Mouse (Mus musculus): Measurements from ENCODE around the gene Krt18. TPM values are rescaled to one million over a fixed set of nuclear protein-coding genes. Genes with fewer than 3 reads are reported as not detected.
A peak's percentile ranks its signal among the peaks of the same experiment; 100 is the strongest.
"Not testable (repeated sequence)": the region's sequence is repeated elsewhere in the genome, so short reads cannot be mapped to it uniquely, and the experiment has no call there.

Gene Krt18
- total and polyA plus RNA-seq, 2 experiments: 124 to 255 TPM

- Histone ChIP-seq H3K4me1 (ENCODE audit: control insufficient read depth, insufficient read depth, low read length) (no peaks in the 10 kb centered on the region), H3K79me2 (ENCODE audit: control insufficient read depth, insufficient read depth, low read length) (no peaks in the 10 kb centered on the region), H3K27ac (replicated peaks; ENCODE audit: insufficient read depth, low read depth, low read length) (no peak overlapping the region), H3K9ac (ENCODE audit: low read depth, low read length) (no peak overlapping the region), H3K36me3 (ENCODE audit: control insufficient read depth, insufficient read depth, low read length) (no peaks in the 10 kb centered on the region), H3K27me3 (ENCODE audit: control insufficient read depth, insufficient read depth, low read length) (no peaks in the 10 kb centered on the region), H3K4me3 (ENCODE audit: insufficient read depth, low read depth, low read length) (no peak overlapping the region)
- TF ChIP-seq CTCF (IDR thresholded peaks at IDR 0.05; ENCODE audit: low read depth, low read length) (peak; percentile 86), POLR2A (IDR thresholded peaks at IDR 0.05; ENCODE audit: extremely low read depth, insufficient read depth, low read length) (no peak)
- DNase-seq (ENCODE audit: extremely low read depth, low read depth, low spot score): peak; percentile 58
- WGBS: under 1% methylated on average over 10 of the region's 10 CpGs
These were observed 39.9 kb upstream of the Krt18 start for GRCm38 (mm10) chr15:101988119-101988518.

GRCm38 (mm10) chr15:101988714-101989113, 39.3 kb upstream of the Krt18 start:
- WGBS: 80% methylated on average over 8 of the region's 8 CpGs
- Histone ChIP-seq H3K4me1 (ENCODE audit: control insufficient read depth, insufficient read depth, low read length) (no peaks in the 10 kb centered on the region), H3K79me2 (ENCODE audit: control insufficient read depth, insufficient read depth, low read length) (no peaks in the 10 kb centered on the region), H3K9ac (ENCODE audit: low read depth, low read length) (no peak overlapping the region), H3K27me3 (ENCODE audit: control insufficient read depth, insufficient read depth, low read length) (no peaks in the 10 kb centered on the region), H3K4me3 (ENCODE audit: insufficient read depth, low read depth, low read length) (no peak overlapping the region), H3K27ac (replicated peaks; ENCODE audit: insufficient read depth, low read depth, low read length) (no peak overlapping the region), H3K36me3 (ENCODE audit: control insufficient read depth, insufficient read depth, low read length) (no peaks in the 10 kb centered on the region)
- TF ChIP-seq POLR2A (IDR thresholded peaks at IDR 0.05; ENCODE audit: extremely low read depth, insufficient read depth, low read length) (no peak), CTCF (IDR thresholded peaks at IDR 0.05; ENCODE audit: low read depth, low read length) (peak; percentile 35)
- no peak for DNase-seq (ENCODE audit: extremely low read depth, low read depth, low spot score)

- 80% methylated on average over 6 of the region's 6 CpGs for WGBS
- H3K27ac ChIP-seq (replicated peaks; ENCODE audit: insufficient read depth, low read depth, low read length): no peak overlapping the region
These were observed 37.0 kb upstream of the Krt18 start for GRCm38 (mm10) chr15:101990946-101991345.

DNA sequence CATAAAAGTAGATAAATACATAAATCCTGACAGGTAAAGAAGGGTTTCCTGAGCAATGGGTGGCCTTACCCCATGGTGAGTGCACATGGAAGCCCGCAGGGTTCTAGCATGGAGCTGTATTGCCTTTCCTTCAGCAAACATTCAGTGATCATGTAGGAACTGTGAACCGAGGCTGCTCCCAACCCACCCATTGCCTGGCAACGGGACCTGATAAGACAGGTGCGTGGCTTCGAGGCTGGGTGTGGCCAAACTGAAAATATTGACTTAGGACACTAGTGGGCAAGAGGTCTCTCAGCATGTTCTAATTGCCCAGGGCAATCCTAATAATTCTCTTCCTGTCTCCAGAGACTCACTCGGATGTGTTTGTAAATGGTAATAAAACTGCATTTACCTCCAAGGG, 33.6 kb upstream of the Krt18 start:
- Histone ChIP-seq H3K79me2 (ENCODE audit: control insufficient read depth, insufficient read depth, low read length) (no peaks in the 10 kb centered on the region), H3K36me3 (ENCODE audit: control insufficient read depth, insufficient read depth, low read length) (peaks cover 13% of the 10 kb centered on the region), H3K4me3 (ENCODE audit: insufficient read depth, low read depth, low read length) (no peak overlapping the region), H3K27ac (replicated peaks; ENCODE audit: insufficient read depth, low read depth, low read length) (no peak overlapping the region), H3K27me3 (ENCODE audit: control insufficient read depth, insufficient read depth, low read length) (no peaks in the 10 kb centered on the region), H3K9ac (ENCODE audit: low read depth, low read length) (no peak overlapping the region), H3K4me1 (ENCODE audit: control insufficient read depth, insufficient read depth, low read length) (no peaks in the 10 kb centered on the region)
- TF ChIP-seq POLR2A (IDR thresholded peaks at IDR 0.05; ENCODE audit: extremely low read depth, insufficient read depth, low read length) (no peak), CTCF (IDR thresholded peaks at IDR 0.05; ENCODE audit: low read depth, low read length) (no peak)
- DNase-seq (ENCODE audit: extremely low read depth, low read depth, low spot score): no peak
- WGBS: 50% methylated on average over 6 of the region's 6 CpGs

More at GRCm38 (mm10) chr15:101990946-101991345, 37.0 kb upstream of the Krt18 start:
- H3K27me3 ChIP-seq (ENCODE audit: control insufficient read depth, insufficient read depth, low read length): no peaks in the 10 kb centered on the region
- no peak for TF ChIP-seq POLR2A (IDR thresholded peaks at IDR 0.05; ENCODE audit: extremely low read depth, insufficient read depth, low read length)
- no peak for TF ChIP-seq CTCF (IDR thresholded peaks at IDR 0.05; ENCODE audit: low read depth, low read length)
- H3K9ac ChIP-seq (ENCODE audit: low read depth, low read length): no peak overlapping the region
- no peaks in the 10 kb centered on the region for H3K36me3 ChIP-seq (ENCODE audit: control insufficient read depth, insufficient read depth, low read length)
- no peak for DNase-seq (ENCODE audit: extremely low read depth, low read depth, low spot score)
- H3K4me3 ChIP-seq (ENCODE audit: insufficient read depth, low read depth, low read length): no peak overlapping the region
- no peaks in the 10 kb centered on the region for H3K4me1 ChIP-seq (ENCODE audit: control insufficient read depth, insufficient read depth, low read length)
- H3K79me2 ChIP-seq (ENCODE audit: control insufficient read depth, insufficient read depth, low read length): no peaks in the 10 kb centered on the region

DNA sequence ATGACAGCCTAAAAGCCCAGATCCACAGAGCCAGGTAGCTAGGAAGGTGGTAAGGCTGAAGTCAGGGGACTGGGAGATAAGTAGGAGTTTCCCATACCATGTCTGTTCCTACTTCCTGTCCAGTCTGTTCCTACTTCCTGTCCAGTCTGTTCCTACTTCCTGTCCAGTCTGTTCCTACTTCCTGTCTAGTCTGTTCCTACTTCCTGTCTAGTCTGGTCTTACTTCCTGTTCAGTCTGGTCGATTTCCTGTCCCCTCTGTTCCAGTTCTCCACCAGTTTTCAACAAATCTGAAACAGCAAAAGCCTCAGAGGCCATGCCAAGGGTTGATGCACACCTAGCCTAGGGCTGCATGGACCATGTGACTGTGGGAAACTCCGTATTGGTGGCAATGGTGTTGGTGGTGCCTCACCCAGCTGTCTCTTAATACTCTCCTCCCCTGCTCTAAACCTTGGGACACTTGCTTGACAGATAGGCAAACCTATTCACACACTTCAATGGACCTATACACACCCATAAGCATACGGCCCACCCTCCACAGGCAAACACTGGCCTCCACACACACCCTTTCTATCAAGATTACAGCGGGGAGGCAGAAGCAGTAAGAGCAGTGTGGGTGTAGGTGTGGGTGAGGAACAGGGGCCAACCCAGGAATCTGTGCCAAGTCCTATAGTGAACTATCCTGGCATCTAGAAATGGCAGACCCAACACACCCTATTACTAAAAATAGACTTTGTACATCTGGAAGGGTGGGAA, 32.3 kb upstream of the Krt18 start:
- Histone ChIP-seq H3K4me3 (ENCODE audit: insufficient read depth, low read depth, low read length) (no peak overlapping the region), H3K27ac (replicated peaks; ENCODE audit: insufficient read depth, low read depth, low read length) (no peak overlapping the region), H3K4me1 (ENCODE audit: control insufficient read depth, insufficient read depth, low read length) (no peaks in the 10 kb centered on the region), H3K27me3 (ENCODE audit: control insufficient read depth, insufficient read depth, low read length) (no peaks in the 10 kb centered on the region), H3K9ac (ENCODE audit: low read depth, low read length) (no peak overlapping the region), H3K36me3 (ENCODE audit: control insufficient read depth, insufficient read depth, low read length) (peaks cover 16% of the 10 kb centered on the region), H3K79me2 (ENCODE audit: control insufficient read depth, insufficient read depth, low read length) (no peaks in the 10 kb centered on the region)
- 86% methylated on average over 4 of the region's 4 CpGs for WGBS
- peak; percentile 46 for DNase-seq (ENCODE audit: extremely low read depth, low read depth, low spot score)
- TF ChIP-seq CTCF (IDR thresholded peaks at IDR 0.05; ENCODE audit: low read depth, low read length): no peak
- no peak for TF ChIP-seq POLR2A (IDR thresholded peaks at IDR 0.05; ENCODE audit: extremely low read depth, insufficient read depth, low read length)

GRCm38 (mm10) chr15:101996450-101997078, 31.4 kb upstream of the Krt18 start:
- H3K4me1 ChIP-seq (ENCODE audit: control insufficient read depth, insufficient read depth, low read length); DNase-seq (ENCODE audit: extremely low read depth, low read depth, low spot score); H3K27me3 ChIP-seq (ENCODE audit: control insufficient read depth, insufficient read depth, low read length); H3K79me2 ChIP-seq (ENCODE audit: control insufficient read depth, insufficient read depth, low read length); H3K27ac ChIP-seq (replicated peaks; ENCODE audit: insufficient read depth, low read depth, low read length); H3K4me3 ChIP-seq (ENCODE audit: insufficient read depth, low read depth, low read length); H3K9ac ChIP-seq (ENCODE audit: low read depth, low read length): not testable (repeated sequence)
- H3K36me3 ChIP-seq (ENCODE audit: control insufficient read depth, insufficient read depth, low read length): peaks cover 21% of the 10 kb centered on the region
- 95% methylated on average over 11 of the region's 11 CpGs for WGBS
